Mouse (Mus musculus) midbrain, embryonic 14.5 days (tissue): ENCODE measurements around the gene Olfr844. TPM values are rescaled to one million over a fixed set of nuclear protein-coding genes. Genes with fewer than 3 reads are reported as not detected.

Experiments
- ATAC-seq: fragments of 200-750 bp; cut with Nextera tagmentation; 2 replicates; pipeline ENCODE4 v1.8.0; 2017; ENCODE audit warnings: moderate number of reproducible peaks, moderate library complexity; ENCODE audit not compliant: low FRiP score, low TSS enrichment
- DNase-seq: peaks from one replicate; pipeline ENCODE4 v3.0.0-alpha.2; 2015
- H3K27ac ChIP-seq: fragments of 300-500 bp; sonication (generic); replicated peaks from 2 replicates; pipeline ENCODE4 v1.5.1; 2014; ENCODE audit warnings: mild to moderate bottlenecking, low read depth, low read length, moderate library complexity
- H3K27me3 ChIP-seq: fragments of 300-500 bp; sonication (generic); 2 replicates; pipeline ENCODE4 v1.6.1; 2014; ENCODE audit warnings: low read length, control low read depth, mixed read lengths; ENCODE audit not compliant: control insufficient read depth, insufficient read depth
- H3K36me3 ChIP-seq: fragments of 300-500 bp; sonication (generic); 2 replicates; pipeline ENCODE4 v1.6.1; 2014; ENCODE audit warnings: low read length, control low read depth; ENCODE audit not compliant: control insufficient read depth, insufficient read depth
- H3K4me1 ChIP-seq: fragments of 300-500 bp; sonication (generic); 2 replicates; pipeline ENCODE4 v1.6.1; 2014; ENCODE audit warnings: mild to moderate bottlenecking, antibody characterized with exemption, low read length, control low read depth; ENCODE audit not compliant: control insufficient read depth, insufficient read depth
- H3K4me2 ChIP-seq: fragments of 300-500 bp; sonication (generic); 2 replicates; pipeline ENCODE4 v1.6.1; 2014; ENCODE audit warnings: mild to moderate bottlenecking, low read length, moderate library complexity
- H3K4me3 ChIP-seq: fragments of 300-500 bp; sonication (generic); replicated peaks from 2 replicates; pipeline ENCODE4 v1.5.1; 2014; ENCODE audit warnings: low read depth, low read length
- H3K9ac ChIP-seq: fragments of 300-500 bp; sonication (generic); replicated peaks from 2 replicates; pipeline ENCODE4 v1.6.1; 2014; ENCODE audit warnings: mild to moderate bottlenecking, low read length, moderate library complexity
- H3K9me3 ChIP-seq: fragments of 300-500 bp; sonication (generic); 2 replicates; pipeline ENCODE4 v1.6.1; 2016; ENCODE audit warnings: low read length, control low read depth, mixed read lengths; ENCODE audit not compliant: control insufficient read depth
- WGBS: fragments of 180-500 bp; shearing (Covaris S2); extraction: QIAGEN DNeasy Blood & Tissue Kit; methylation state at CpG from one replicate; pipeline ENCODE4 v1.1.7; 2014; 5-methylcytosine and 5-hydroxymethylcytosine counted together
- polyA plus RNA-seq: library from polyadenylated mRNA; unstranded; fragments of >200 nt; fragmentation: Nextera tagmentation; extraction: Ambion mirVana; gene quantifications from 2 replicates; pipeline ENCODE4 v1.2.1, GENCODE M21; 2014

Olfr844 gene
- not detected in 2 replicates for polyA plus RNA-seq

- H3K9ac ChIP-seq, result no peak within 1 kb of the TSS
- H3K27me3 ChIP-seq, result no peaks in the 10 kb centered on the region
- no peak for ATAC-seq
- H3K27ac ChIP-seq, result no peak within 1 kb of the TSS
- peaks cover 16% of the 10 kb centered on the region for H3K9me3 ChIP-seq
- DNase-seq, result no peak
- H3K36me3 ChIP-seq, result no peaks in the 10 kb centered on the region
- no peak within 1 kb of the TSS for H3K4me2 ChIP-seq
- no peak within 1 kb of the TSS for H3K4me3 ChIP-seq
- H3K4me1 ChIP-seq, result no peaks in the 10 kb centered on the region
These were observed at the start of gene Olfr844 for GRCm38 (mm10) chr9:19316047-19316446. TSS of gene Olfr844 (plus strand) at chr9:19316347.

GRCm38 (mm10) chr9:19336157-19336556 is 20.0 kb downstream of the Olfr844 start, which contains the start of gene Olfr845:
TSS of gene Olfr845 (plus strand) at chr9:19336457.
- Histone ChIP-seq H3K4me2 (no peak within 1 kb of the TSS), H3K27ac (no peak within 1 kb of the TSS), H3K4me1 (no peaks in the 10 kb centered on the region), H3K9me3 (0 out of 2 replicates have a peak, but pooled peaks cover 3% of the 10 kb centered on the region), H3K36me3 (no peaks in the 10 kb centered on the region), H3K9ac (no peak within 1 kb of the TSS), H3K27me3 (no peaks in the 10 kb centered on the region), H3K4me3 (no peak within 1 kb of the TSS)
- DNase-seq (no peak), ATAC-seq (no peak)
- WGBS, result 71% methylated on average over 1 of the region's 1 CpGs

DNA sequence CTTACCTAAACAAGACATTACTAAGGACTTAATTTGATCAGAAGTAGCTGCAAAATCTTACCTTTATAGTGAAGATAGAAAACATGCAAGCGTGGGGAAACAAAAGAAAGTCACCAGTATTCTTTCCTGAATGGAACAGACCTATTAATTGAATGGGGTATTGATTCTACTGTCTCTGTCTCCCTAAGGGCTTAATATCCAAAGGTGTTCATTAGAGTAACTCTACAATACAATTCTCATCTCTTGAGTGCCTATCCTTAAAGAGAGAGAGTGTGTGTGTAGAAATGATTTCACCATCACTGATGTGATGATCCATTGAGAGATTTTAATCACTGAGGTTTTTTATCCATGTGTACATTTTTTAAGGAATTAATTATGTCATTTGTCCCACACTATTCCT is 47.8 kb downstream of the Olfr844 start, which contains the start of gene Olfr846:
TSS of gene Olfr846 (minus strand) at position 101 of the 400 bp plus-strand sequence.
- no peak for DNase-seq
- no peaks in the 10 kb centered on the region for H3K4me1 ChIP-seq
- H3K27ac ChIP-seq, result no peak within 1 kb of the TSS
- H3K4me3 ChIP-seq, result no peak within 1 kb of the TSS
- no peak within 1 kb of the TSS for H3K4me2 ChIP-seq
- H3K9ac ChIP-seq, result no peak within 1 kb of the TSS
- no peak for ATAC-seq
- H3K9me3 ChIP-seq, result peaks cover 14% of the 10 kb centered on the region; the same call in 1 of the 2 replicates
- WGBS, result 53% methylated on average over 1 of the region's 1 CpGs
- no peaks in the 10 kb centered on the region for H3K27me3 ChIP-seq
- no peaks in the 10 kb centered on the region for H3K36me3 ChIP-seq

Other genes starting within 250 kb of the Olfr844 start
- gene Olfr836, start 196.0 kb upstream of the Olfr844 start, polyA plus RNA-seq, result not detected in 2 replicates
- not detected in 2 replicates for gene Olfr837, start 180.0 kb upstream of the Olfr844 start, polyA plus RNA-seq
- not detected in 2 replicates for gene Olfr839-ps1, start 139.0 kb upstream of the Olfr844 start, polyA plus RNA-seq
- gene Olfr843, start 64.4 kb upstream of the Olfr844 start, polyA plus RNA-seq, result not detected in 2 replicates
- not detected in 2 replicates for gene Olfr845, start 20.1 kb downstream of the Olfr844 start, polyA plus RNA-seq
- not detected in 2 replicates for gene Olfr846, start 47.7 kb downstream of the Olfr844 start, polyA plus RNA-seq
- gene Olfr847, start 62.3 kb downstream of the Olfr844 start, polyA plus RNA-seq, result not detected in 2 replicates
- not detected in 2 replicates for gene Olfr849, start 123.9 kb downstream of the Olfr844 start, polyA plus RNA-seq
- not detected in 2 replicates for gene Olfr850, start 161.9 kb downstream of the Olfr844 start, polyA plus RNA-seq
- not detected in 2 replicates for gene Olfr851, start 176.9 kb downstream of the Olfr844 start, polyA plus RNA-seq
- gene Olfr853, start 224.7 kb downstream of the Olfr844 start, polyA plus RNA-seq, result not detected in 2 replicates